Mouse (Mus musculus) G1E (cell line): ENCODE measurements around the gene Maco1. TPM values are rescaled to one million over a fixed set of nuclear protein-coding genes. Genes with fewer than 3 reads are reported as not detected.
A peak's percentile ranks its signal among the peaks of the same experiment; 100 is the strongest.

ENCODE experiments used
- ATAC-seq: 2 replicates; pipeline ENCODE4 v1.8.0; 2016; ENCODE audit warnings: mild to moderate bottlenecking; ENCODE audit not compliant: insufficient number of reproducible peaks, poor library complexity, low FRiP score, severe bottlenecking; ENCODE audit errors: extremely low read depth
- DNase-seq: peaks from one replicate; pipeline ENCODE4 v3.0.0; 2012; ENCODE audit warnings: low spot score
- H3K27me3 ChIP-seq: 2 replicates; pipeline ENCODE4 v1.6.1; 2012; ENCODE audit warnings: mild to moderate bottlenecking, low read length, inconsistent platforms; ENCODE audit not compliant: insufficient read depth
- H3K36me3 ChIP-seq: replicated peaks from 2 replicates; pipeline ENCODE3; 2012; ENCODE audit warnings: mild to moderate bottlenecking, inconsistent platforms
- H3K4me1 ChIP-seq: 2 replicates; pipeline ENCODE4 v1.6.1; 2012; ENCODE audit warnings: low read depth, low read length, inconsistent platforms, mixed read lengths; ENCODE audit not compliant: insufficient read depth
- H3K4me3 ChIP-seq: 2 replicates; pipeline ENCODE4 v1.5.1; 2012; ENCODE audit warnings: low read depth, mild to moderate bottlenecking, inconsistent platforms, low read length, moderate library complexity, mixed read lengths
- H3K9me3 ChIP-seq: replicated peaks from 2 replicates; pipeline ENCODE4 v1.6.1; 2012; ENCODE audit warnings: inconsistent platforms
- CTCF ChIP-seq: IDR thresholded peaks from 2 replicates; pipeline ENCODE4 v1.5.1; 2012; ENCODE audit warnings: low read depth, low read length, inconsistent platforms, mixed read lengths
- GATA1 ChIP-seq: IDR thresholded peaks from 2 replicates; pipeline ENCODE4 v1.6.1; 2012; ENCODE audit warnings: borderline replicate concordance, low read length, inconsistent platforms, mixed read lengths
- GATA2 ChIP-seq: IDR thresholded peaks from 2 replicates; pipeline ENCODE4 v1.6.1; 2012; ENCODE audit warnings: low read depth, low read length, inconsistent platforms, borderline replicate concordance
- POLR2AphosphoS5 ChIP-seq: IDR thresholded peaks from 2 replicates; pipeline ENCODE4 v1.6.1; 2012; ENCODE audit warnings: low read depth, low read length, inconsistent platforms; ENCODE audit not compliant: insufficient replicate concordance
- TAL1 ChIP-seq: conservative IDR thresholded peaks from 2 replicates; pipeline ENCODE4 v1.6.1; 2012; ENCODE audit warnings: low read depth, low read length, inconsistent platforms, mixed read lengths
- polyA plus RNA-seq: library from polyadenylated mRNA; stranded (reverse); fragments of >175 nt; gene quantifications from 2 replicates; pipeline ENCODE4 v1.2.3, GENCODE M21; 2012
- total RNA-seq, 2 experiments: library from RNA; stranded (forward) in 1 of 2; stranded (reverse) in 1 of 2; fragments of 200-1000 nt in 1 of 2; fragments of >200 nt in 1 of 2; fragmentation: Nextera tagmentation in 1 of 2; gene quantifications; 2 replicates each; pipeline ENCODE4 v1.2.3; 2014 to 2017

Maco1 gene
- total and polyA plus RNA-seq, 3 experiments: 11.3 to 74.9 (median 49.3) TPM

DNA sequence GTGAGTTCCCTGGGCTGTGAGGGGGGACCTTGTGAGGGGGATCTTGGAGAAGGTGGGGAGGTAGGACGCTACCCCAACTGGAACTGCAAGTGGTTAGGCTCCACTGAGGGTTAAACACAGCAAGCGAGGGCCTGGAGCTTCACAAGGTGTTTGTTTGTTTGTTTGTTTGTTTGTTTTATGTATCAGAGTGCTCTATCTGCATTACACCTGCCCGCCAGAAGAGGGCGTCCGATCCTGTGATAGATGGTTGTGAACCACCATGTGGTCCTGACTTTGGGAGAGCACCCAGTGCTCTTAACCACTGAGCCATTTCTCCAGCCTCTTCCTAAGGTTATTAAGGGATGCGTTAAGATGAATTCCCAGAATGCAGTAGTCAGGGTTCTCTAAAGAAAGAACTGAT is 26.9 kb upstream of the Maco1 start:
- no peak for TF ChIP-seq GATA1
- peak; percentile 59 for TF ChIP-seq CTCF
- Histone ChIP-seq H3K27me3 (no peaks in the 10 kb centered on the region), H3K4me1 (peaks cover 37% of the 10 kb centered on the region), H3K9me3 (no peaks in the 10 kb centered on the region), H3K36me3 (peaks cover 38% of the 10 kb centered on the region), H3K4me3 (no peak overlapping the region; the same call in 1 of the 2 replicates)
- ATAC-seq: no peak
- no peak for DNase-seq

- ATAC-seq: no peak
- TF ChIP-seq POLR2AphosphoS5 (no peak), CTCF (peak; percentile 54), TAL1 (no peak), GATA1 (no peak), GATA2 (no peak)
- H3K27me3 ChIP-seq: no peaks in the 10 kb centered on the region
- H3K4me1 ChIP-seq: peaks cover 40% of the 10 kb centered on the region
- peak; percentile 52 for DNase-seq
- no peaks in the 10 kb centered on the region for H3K9me3 ChIP-seq
- H3K4me3 ChIP-seq: peak overlapping the region; percentile 56; the same call in 1 of the 2 replicates
- peaks cover 32% of the 10 kb centered on the region for H3K36me3 ChIP-seq
Observed at GRCm38 (mm10) chr4:134879410-134879981, 26.4 kb upstream of the Maco1 start.

- no peak for DNase-seq
- Histone ChIP-seq H3K4me3 (no peak overlapping the region), H3K36me3 (peaks cover 11% of the 10 kb centered on the region), H3K27me3 (no peaks in the 10 kb centered on the region), H3K4me1 (peaks cover 60% of the 10 kb centered on the region), H3K9me3 (no peaks in the 10 kb centered on the region)
- TF ChIP-seq GATA1: no peak
- no peak for TF ChIP-seq GATA2
- no peak for TF ChIP-seq TAL1
- TF ChIP-seq POLR2AphosphoS5: no peak
- TF ChIP-seq CTCF: no peak
- no peak for ATAC-seq
Observed at GRCm38 (mm10) chr4:134876171-134876570, 23.0 kb upstream of the Maco1 start.

DNA sequence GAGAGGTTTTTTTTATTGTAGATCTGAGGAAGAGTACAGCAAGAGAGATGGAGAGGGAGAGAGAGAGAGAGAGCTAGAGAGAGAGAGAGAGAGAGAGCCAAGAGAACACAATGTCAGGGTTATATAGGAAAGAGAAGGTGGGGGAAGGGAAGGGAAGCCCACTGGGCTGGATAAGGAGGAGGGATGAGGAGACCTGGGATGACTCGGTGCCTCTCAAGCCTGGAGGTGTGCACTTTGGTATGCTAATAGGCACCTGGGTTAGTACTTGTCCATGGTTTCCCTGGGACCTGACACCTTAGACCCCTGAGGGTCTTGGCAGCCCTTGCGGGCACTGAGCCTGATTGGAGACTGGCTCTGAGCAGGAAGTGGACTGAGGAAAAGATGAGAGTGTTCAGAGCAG is 18.8 kb upstream of the Maco1 start:
- ATAC-seq: no peak
- no peak for TF ChIP-seq POLR2AphosphoS5
- TF ChIP-seq TAL1: no peak
- no peak for TF ChIP-seq GATA2
- no peak for TF ChIP-seq GATA1
- H3K4me3 ChIP-seq: no peak overlapping the region; the same call in 1 of the 2 replicates
- H3K9me3 ChIP-seq: no peaks in the 10 kb centered on the region
- peaks cover 78% of the 10 kb centered on the region for H3K4me1 ChIP-seq
- H3K27me3 ChIP-seq: no peaks in the 10 kb centered on the region
- DNase-seq: no peak
- peaks cover 5% of the 10 kb centered on the region for H3K36me3 ChIP-seq

GRCm38 (mm10) chr4:134871477-134871876 is 18.3 kb upstream of the Maco1 start:
- Histone ChIP-seq H3K4me1 (peaks cover 79% of the 10 kb centered on the region), H3K27me3 (no peaks in the 10 kb centered on the region), H3K9me3 (no peaks in the 10 kb centered on the region), H3K4me3 (no peak overlapping the region), H3K36me3 (peaks cover 5% of the 10 kb centered on the region)
- TF ChIP-seq TAL1: no peak
- no peak for TF ChIP-seq GATA1
- TF ChIP-seq GATA2: no peak
- TF ChIP-seq CTCF: no peak
- TF ChIP-seq POLR2AphosphoS5: no peak
- ATAC-seq (no peak), DNase-seq (no peak)

- Histone ChIP-seq H3K4me1 (peaks cover 88% of the 10 kb centered on the region), H3K36me3 (peaks cover 2% of the 10 kb centered on the region)
- TF ChIP-seq TAL1 (no peak), CTCF (no peak), GATA1 (no peak), GATA2 (no peak), POLR2AphosphoS5 (no peak)
Observed at GRCm38 (mm10) chr4:134869815-134870375, 16.8 kb upstream of the Maco1 start.

More at GRCm38 (mm10) chr4:134869815-134870375, 16.8 kb upstream of the Maco1 start:
- DNase-seq (no peak), ATAC-seq (no peak)
- no peaks in the 10 kb centered on the region for H3K9me3 ChIP-seq
- H3K27me3 ChIP-seq: no peaks in the 10 kb centered on the region
- peak overlapping the region; percentile 69 for H3K4me3 ChIP-seq
